Mouse (Mus musculus): ENCODE measurements around the gene Cox5a.

GRCm38 (mm10) chr9:57536362-57536761, 15.3 kb downstream of the Cox5a start:
- TF ChIP-seq CTCF (IDR thresholded peaks at IDR 0.05; ENCODE audit: borderline replicate concordance, control insufficient read depth, extremely low read depth, insufficient read depth, low read length, poor library complexity) = no peak
- TF ChIP-seq POLR2A (IDR thresholded peaks at IDR 0.05; ENCODE audit: control insufficient read depth, extremely low read depth, insufficient read depth, low read length, poor library complexity) = no peak
